Mouse (Mus musculus): ENCODE measurements at regions not wholly inside any gene's neighbourhood (a gene's known extent, or its start where the extent isn't known, plus 50 kb on each side); places are given as distances from the start of the nearest gene placed in this dataset.

DNA sequence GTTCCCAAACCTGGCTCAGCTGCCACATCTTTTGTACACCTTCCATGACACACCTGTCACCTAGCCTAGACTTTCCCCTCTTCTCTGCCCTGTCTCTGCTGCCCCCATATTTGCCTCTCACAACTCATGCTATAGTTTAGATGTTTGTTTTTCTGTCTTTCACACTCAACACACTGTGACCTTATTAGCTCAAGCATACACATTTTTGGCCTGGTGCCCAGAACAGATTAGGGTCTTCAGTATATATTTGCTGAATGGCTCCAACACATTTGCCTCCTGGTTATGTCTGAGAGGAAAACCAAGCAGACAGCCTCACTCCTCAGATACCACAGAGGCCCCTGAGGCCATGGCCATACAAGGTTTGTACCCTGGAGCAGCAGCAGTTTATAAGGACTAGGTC is 312.0 kb downstream of the Insc start:
- no peak for DNase-seq (ENCODE audit: low spot score)
- no peak overlapping the region for H3K4me2 ChIP-seq (ENCODE audit: low read depth, low read length)
- H3K4me3 ChIP-seq (ENCODE audit: low read depth, low read length), result no peak overlapping the region
- H3K27me3 ChIP-seq (ENCODE audit: control insufficient read depth, insufficient read depth, low read length), result no peaks in the 10 kb centered on the region
- no peak overlapping the region for H3K9ac ChIP-seq (replicated peaks; ENCODE audit: low read length)
- H3K27ac ChIP-seq (replicated peaks; ENCODE audit: low read depth, low read length), result no peak overlapping the region
- H3K9me3 ChIP-seq (replicated peaks; ENCODE audit: control insufficient read depth, low read length), result no peaks in the 10 kb centered on the region
- no peaks in the 10 kb centered on the region for H3K4me1 ChIP-seq (ENCODE audit: control insufficient read depth, insufficient read depth, low read length)
- H3K36me3 ChIP-seq (replicated peaks; ENCODE audit: control insufficient read depth, insufficient read depth, low read depth, low read length), result no peaks in the 10 kb centered on the region
- ATAC-seq (replicated peaks; ENCODE audit: insufficient number of reproducible peaks, low FRiP score, low TSS enrichment, low read depth), result no peak

DNA sequence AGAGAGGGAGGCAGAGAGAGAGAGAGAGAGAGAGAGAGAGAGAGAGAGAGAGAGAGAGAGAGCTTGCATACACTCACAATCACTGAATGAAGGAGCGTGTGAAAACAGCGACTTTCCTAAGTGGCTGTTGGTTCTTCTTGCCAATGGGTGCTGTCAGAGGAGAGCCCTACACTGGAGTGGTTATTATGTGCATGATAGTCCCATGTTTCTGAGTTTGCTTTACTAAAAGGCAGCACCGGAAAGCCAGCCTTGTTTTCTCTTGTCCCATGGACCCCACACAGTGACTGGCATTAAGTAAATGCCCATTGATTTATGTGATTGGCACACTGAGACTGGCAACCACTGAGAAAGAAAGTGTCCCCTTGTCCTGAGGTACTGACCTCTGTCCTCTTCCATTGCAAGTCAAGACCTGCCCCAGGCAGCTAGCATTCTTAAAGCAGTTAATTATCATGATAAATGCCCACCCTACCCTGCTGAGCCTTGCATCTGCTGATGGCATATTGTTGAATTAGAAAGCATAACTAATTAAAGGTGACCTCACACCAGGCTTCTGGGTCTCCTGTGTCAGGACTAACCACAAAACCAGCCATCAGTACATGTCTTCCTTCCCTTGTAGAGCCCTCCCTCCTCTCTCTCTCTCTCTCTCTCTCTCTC is 313.6 kb downstream of the Insc start:
- no peak overlapping the region for H3K4me3 ChIP-seq (ENCODE audit: low read depth, low read length)
- no peaks in the 10 kb centered on the region for H3K9me3 ChIP-seq (replicated peaks; ENCODE audit: control insufficient read depth, low read length)
- no peaks in the 10 kb centered on the region for H3K36me3 ChIP-seq (replicated peaks; ENCODE audit: control insufficient read depth, insufficient read depth, low read depth, low read length)
- H3K9ac ChIP-seq (replicated peaks; ENCODE audit: low read length), result no peak overlapping the region
- no peaks in the 10 kb centered on the region for H3K27me3 ChIP-seq (ENCODE audit: control insufficient read depth, insufficient read depth, low read length)
- 0 out of 2 replicates have a peak, but pooled peaks have one; percentile 56 for ATAC-seq (replicated peaks; ENCODE audit: insufficient number of reproducible peaks, low FRiP score, low TSS enrichment, low read depth)
- no peak overlapping the region for H3K4me2 ChIP-seq (ENCODE audit: low read depth, low read length)
- no peaks in the 10 kb centered on the region for H3K4me1 ChIP-seq (ENCODE audit: control insufficient read depth, insufficient read depth, low read length)
- no peak overlapping the region for H3K27ac ChIP-seq (replicated peaks; ENCODE audit: low read depth, low read length)
- no peak for DNase-seq (ENCODE audit: low spot score)
- WGBS, result 17% methylated on average over 3 of the region's 3 CpGs

DNA sequence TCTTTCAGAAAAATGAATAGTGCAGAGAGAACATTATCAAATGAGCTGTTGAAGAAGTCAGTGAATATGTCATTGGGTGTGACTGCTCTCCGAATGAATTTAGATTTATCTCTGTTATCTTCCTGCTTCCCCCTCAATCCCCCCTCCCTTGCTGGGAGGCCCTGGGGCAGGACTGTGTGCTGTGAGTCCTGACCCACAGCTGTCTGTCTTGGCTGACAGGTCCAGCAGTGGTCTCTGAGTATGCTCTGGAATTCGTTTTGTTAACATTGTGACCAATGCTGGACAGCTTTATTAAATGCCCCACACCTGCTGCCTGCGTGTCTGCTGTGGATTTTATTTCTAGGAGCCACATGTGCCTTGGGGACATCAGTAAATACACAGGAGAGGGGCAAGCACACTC is 314.2 kb downstream of the Insc start:
- Histone ChIP-seq H3K4me2 (ENCODE audit: low read depth, low read length) (no peak overlapping the region), H3K4me3 (ENCODE audit: low read depth, low read length) (no peak overlapping the region), H3K27ac (replicated peaks; ENCODE audit: low read depth, low read length) (no peak overlapping the region), H3K4me1 (ENCODE audit: control insufficient read depth, insufficient read depth, low read length) (no peaks in the 10 kb centered on the region), H3K9me3 (replicated peaks; ENCODE audit: control insufficient read depth, low read length) (no peaks in the 10 kb centered on the region), H3K9ac (replicated peaks; ENCODE audit: low read length) (no peak overlapping the region), H3K36me3 (replicated peaks; ENCODE audit: control insufficient read depth, insufficient read depth, low read depth, low read length) (no peaks in the 10 kb centered on the region), H3K27me3 (ENCODE audit: control insufficient read depth, insufficient read depth, low read length) (no peaks in the 10 kb centered on the region)
- ATAC-seq (replicated peaks; ENCODE audit: insufficient number of reproducible peaks, low FRiP score, low TSS enrichment, low read depth) (no peak), DNase-seq (ENCODE audit: low spot score) (no peak)
- WGBS, result 8% methylated on average over 3 of the region's 3 CpGs

DNA sequence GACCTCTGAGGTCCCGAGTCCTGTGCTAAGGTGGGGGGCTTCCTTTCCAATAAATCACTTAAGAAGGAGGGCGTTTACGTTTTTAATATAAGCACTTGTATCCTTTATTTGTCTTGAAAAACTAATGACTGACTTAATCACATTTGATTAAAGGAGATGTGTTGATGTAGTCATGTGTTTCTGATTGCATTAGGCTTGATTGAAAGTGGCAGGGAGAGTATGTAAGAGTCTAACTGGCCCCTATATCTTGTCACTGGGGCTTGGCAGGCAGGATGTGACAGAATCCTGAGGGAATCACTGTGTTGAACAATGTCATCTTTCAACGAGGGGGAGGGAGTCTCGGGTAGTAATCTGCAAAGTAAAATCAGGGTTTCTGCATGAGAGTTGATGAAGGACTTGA is 316.7 kb downstream of the Insc start:
- ATAC-seq (replicated peaks; ENCODE audit: insufficient number of reproducible peaks, low FRiP score, low TSS enrichment, low read depth) (no peak), DNase-seq (ENCODE audit: low spot score) (no peak)
- Histone ChIP-seq H3K9me3 (replicated peaks; ENCODE audit: control insufficient read depth, low read length) (no peaks in the 10 kb centered on the region), H3K36me3 (replicated peaks; ENCODE audit: control insufficient read depth, insufficient read depth, low read depth, low read length) (no peaks in the 10 kb centered on the region), H3K27ac (replicated peaks; ENCODE audit: low read depth, low read length) (no peak overlapping the region), H3K4me2 (ENCODE audit: low read depth, low read length) (no peak overlapping the region), H3K9ac (replicated peaks; ENCODE audit: low read length) (no peak overlapping the region), H3K4me3 (ENCODE audit: low read depth, low read length) (no peak overlapping the region), H3K4me1 (ENCODE audit: control insufficient read depth, insufficient read depth, low read length) (no peaks in the 10 kb centered on the region), H3K27me3 (ENCODE audit: control insufficient read depth, insufficient read depth, low read length) (no peaks in the 10 kb centered on the region)
- 35% methylated on average over 5 of the region's 5 CpGs for WGBS

DNA sequence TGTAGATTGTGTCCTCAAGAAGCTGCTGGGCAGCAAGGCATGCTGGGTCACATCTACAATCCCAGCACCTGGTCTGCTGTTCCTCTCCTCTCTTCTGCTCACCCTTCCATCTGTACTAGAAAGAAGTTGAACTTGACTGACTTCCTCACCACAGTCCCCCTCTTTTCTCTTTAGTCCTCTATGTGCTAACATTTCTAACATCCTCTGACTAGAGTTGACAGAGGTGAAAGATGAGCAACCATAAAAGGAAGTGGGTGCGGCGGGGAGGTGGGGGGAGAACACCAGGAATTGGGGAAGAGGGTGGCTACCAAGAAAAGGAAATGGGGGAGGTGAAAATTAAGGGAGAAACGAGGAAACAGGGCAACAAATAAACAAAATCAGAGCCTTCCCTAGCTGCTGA is 319.3 kb downstream of the Insc start:
- Histone ChIP-seq H3K4me1 (ENCODE audit: control insufficient read depth, insufficient read depth, low read length) (no peaks in the 10 kb centered on the region), H3K9ac (replicated peaks; ENCODE audit: low read length) (no peak overlapping the region), H3K36me3 (replicated peaks; ENCODE audit: control insufficient read depth, insufficient read depth, low read depth, low read length) (no peaks in the 10 kb centered on the region), H3K4me2 (ENCODE audit: low read depth, low read length) (no peak overlapping the region), H3K4me3 (ENCODE audit: low read depth, low read length) (no peak overlapping the region), H3K27ac (replicated peaks; ENCODE audit: low read depth, low read length) (no peak overlapping the region), H3K27me3 (ENCODE audit: control insufficient read depth, insufficient read depth, low read length) (no peaks in the 10 kb centered on the region), H3K9me3 (replicated peaks; ENCODE audit: control insufficient read depth, low read length) (no peaks in the 10 kb centered on the region)
- ATAC-seq (replicated peaks; ENCODE audit: insufficient number of reproducible peaks, low FRiP score, low TSS enrichment, low read depth) (no peak), DNase-seq (ENCODE audit: low spot score) (no peak)
- 52% methylated on average over 3 of the region's 3 CpGs for WGBS

DNA sequence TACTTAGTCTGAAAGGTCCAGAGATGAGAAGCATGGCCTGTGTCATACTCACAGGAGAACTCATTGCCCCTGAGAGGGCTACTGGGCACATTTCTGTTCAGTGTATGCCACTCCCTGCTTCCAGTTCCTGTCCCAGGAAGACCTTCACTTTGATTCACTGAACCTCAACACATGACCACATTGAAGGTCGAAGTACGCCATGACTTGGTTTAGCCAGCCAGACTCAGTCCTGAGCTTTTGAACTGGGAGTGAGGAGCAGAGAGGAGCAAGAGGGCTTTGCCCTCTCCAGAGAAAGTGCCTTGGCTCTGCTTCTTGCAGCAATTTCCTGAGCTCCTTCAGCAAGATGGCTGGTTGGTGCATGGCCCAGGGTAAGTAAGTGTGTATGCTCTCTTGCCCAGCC is 324.1 kb downstream of the Insc start:
- Histone ChIP-seq H3K9ac (replicated peaks; ENCODE audit: low read length) (no peak overlapping the region), H3K27me3 (ENCODE audit: control insufficient read depth, insufficient read depth, low read length) (no peaks in the 10 kb centered on the region), H3K36me3 (replicated peaks; ENCODE audit: control insufficient read depth, insufficient read depth, low read depth, low read length) (no peaks in the 10 kb centered on the region), H3K9me3 (replicated peaks; ENCODE audit: control insufficient read depth, low read length) (no peaks in the 10 kb centered on the region), H3K4me3 (ENCODE audit: low read depth, low read length) (no peak overlapping the region), H3K4me1 (ENCODE audit: control insufficient read depth, insufficient read depth, low read length) (no peaks in the 10 kb centered on the region), H3K4me2 (ENCODE audit: low read depth, low read length) (no peak overlapping the region), H3K27ac (replicated peaks; ENCODE audit: low read depth, low read length) (no peak overlapping the region)
- no peak for DNase-seq (ENCODE audit: low spot score)
- ATAC-seq (replicated peaks; ENCODE audit: insufficient number of reproducible peaks, low FRiP score, low TSS enrichment, low read depth), result no peak
- WGBS, result 91% methylated on average over 2 of the region's 2 CpGs

DNA sequence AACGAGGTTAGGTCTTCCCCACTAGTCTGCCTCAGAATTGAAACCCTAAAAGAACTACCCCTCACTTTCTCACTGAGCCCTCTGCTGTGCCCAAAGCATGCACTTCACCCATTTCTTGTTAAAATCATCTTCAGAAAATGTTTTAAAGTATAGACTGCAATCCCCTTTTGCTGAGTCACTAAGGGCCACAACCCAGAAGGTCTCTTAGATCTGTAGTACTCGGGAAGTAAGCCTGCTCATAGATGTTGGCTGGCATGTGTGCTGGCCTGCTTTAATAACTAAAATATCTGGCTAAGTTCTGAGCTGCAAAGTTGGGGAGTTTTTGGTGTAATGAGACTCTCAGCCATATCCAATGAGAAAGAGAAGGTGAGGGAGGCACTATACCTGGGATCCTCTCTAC is 329.9 kb downstream of the Insc start:
- ATAC-seq (replicated peaks; ENCODE audit: insufficient number of reproducible peaks, low FRiP score, low TSS enrichment, low read depth) (no peak), DNase-seq (ENCODE audit: low spot score) (no peak)
- Histone ChIP-seq H3K36me3 (replicated peaks; ENCODE audit: control insufficient read depth, insufficient read depth, low read depth, low read length) (no peaks in the 10 kb centered on the region), H3K9ac (replicated peaks; ENCODE audit: low read length) (no peak overlapping the region), H3K9me3 (replicated peaks; ENCODE audit: control insufficient read depth, low read length) (no peaks in the 10 kb centered on the region), H3K4me1 (ENCODE audit: control insufficient read depth, insufficient read depth, low read length) (no peaks in the 10 kb centered on the region), H3K4me3 (ENCODE audit: low read depth, low read length) (no peak overlapping the region), H3K4me2 (ENCODE audit: low read depth, low read length) (no peak overlapping the region), H3K27ac (replicated peaks; ENCODE audit: low read depth, low read length) (no peak overlapping the region), H3K27me3 (ENCODE audit: control insufficient read depth, insufficient read depth, low read length) (no peaks in the 10 kb centered on the region)
- WGBS, result 83% methylated on average over 2 of the region's 2 CpGs

DNA sequence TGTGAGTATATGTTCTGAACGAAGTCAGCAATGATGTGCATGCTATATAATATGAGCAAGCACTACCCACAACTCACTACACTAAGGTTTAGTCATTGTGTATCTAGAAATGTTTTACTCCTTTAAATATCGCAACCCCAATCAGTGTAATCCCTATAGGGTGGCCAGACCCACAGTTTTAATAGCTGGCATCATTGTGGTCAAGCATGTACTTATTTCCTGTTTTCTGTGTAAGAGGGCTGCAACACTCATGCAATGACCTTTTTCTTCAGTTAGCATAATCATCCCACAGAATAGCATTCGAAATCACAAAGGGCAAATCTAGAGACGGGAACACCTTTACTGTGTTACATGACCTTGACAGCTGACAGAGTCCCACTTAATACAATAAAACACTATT is 333.3 kb downstream of the Insc start:
- 82% methylated on average over 4 of the region's 4 CpGs for WGBS
- Histone ChIP-seq H3K9me3 (replicated peaks; ENCODE audit: control insufficient read depth, low read length) (no peaks in the 10 kb centered on the region), H3K4me1 (ENCODE audit: control insufficient read depth, insufficient read depth, low read length) (no peaks in the 10 kb centered on the region), H3K4me3 (ENCODE audit: low read depth, low read length) (no peak overlapping the region), H3K27me3 (ENCODE audit: control insufficient read depth, insufficient read depth, low read length) (no peaks in the 10 kb centered on the region), H3K36me3 (replicated peaks; ENCODE audit: control insufficient read depth, insufficient read depth, low read depth, low read length) (no peaks in the 10 kb centered on the region), H3K4me2 (ENCODE audit: low read depth, low read length) (no peak overlapping the region), H3K9ac (replicated peaks; ENCODE audit: low read length) (no peak overlapping the region), H3K27ac (replicated peaks; ENCODE audit: low read depth, low read length) (no peak overlapping the region)
- ATAC-seq (replicated peaks; ENCODE audit: insufficient number of reproducible peaks, low FRiP score, low TSS enrichment, low read depth), result no peak
- DNase-seq (ENCODE audit: low spot score), result no peak
